Mouse (Mus musculus): ENCODE results near the gene Kctd12. TPM values are rescaled to one million over a fixed set of nuclear protein-coding genes. Genes with fewer than 3 reads are reported as not detected.

Kctd12 gene
- polyA plus RNA-seq, 1 experiment: 36.4 TPM

- WGBS: 92% methylated on average over 2 of the region's 2 CpGs
Observed at GRCm38 (mm10) chr14:102934878-102935277, 47.6 kb downstream of the Kctd12 start.

GRCm38 (mm10) chr14:102930933-102931332 is 51.5 kb downstream of the Kctd12 start:
- Histone ChIP-seq H3K27me3 (ENCODE audit: control insufficient read depth, insufficient read depth, low read length) (no peaks in the 10 kb centered on the region), H3K4me1 (ENCODE audit: control insufficient read depth, insufficient read depth, insufficient read length) (peaks cover 18% of the 10 kb centered on the region), H3K27ac (ENCODE audit: insufficient read depth, low read length) (no peak overlapping the region), H3K36me3 (ENCODE audit: control insufficient read depth, insufficient read depth, low read length) (no peaks in the 10 kb centered on the region), H3K4me3 (ENCODE audit: extremely low read depth, insufficient read depth, insufficient read length) (no peak overlapping the region)
- TF ChIP-seq POLR2A (IDR thresholded peaks at IDR 0.05; ENCODE audit: low read depth, low read length) (no peak), CTCF (IDR thresholded peaks at IDR 0.05; ENCODE audit: extremely low read depth, insufficient read depth, insufficient read length, insufficient replicate concordance) (no peak)
- WGBS: 8% methylated on average over 1 of the region's 1 CpGs
- no peak for DNase-seq (ENCODE audit: low read depth in 1 of 2, low spot score in 2 of 2)

More at GRCm38 (mm10) chr14:102934878-102935277, 47.6 kb downstream of the Kctd12 start:
- H3K27me3 ChIP-seq (ENCODE audit: control insufficient read depth, insufficient read depth, low read length): no peaks in the 10 kb centered on the region
- no peaks in the 10 kb centered on the region for H3K36me3 ChIP-seq (ENCODE audit: control insufficient read depth, insufficient read depth, low read length)
- no peak for TF ChIP-seq CTCF (IDR thresholded peaks at IDR 0.05; ENCODE audit: extremely low read depth, insufficient read depth, insufficient read length, insufficient replicate concordance)
- no peak for TF ChIP-seq POLR2A (IDR thresholded peaks at IDR 0.05; ENCODE audit: low read depth, low read length)
- peaks cover 5% of the 10 kb centered on the region; the same call in 1 of the 2 replicates for H3K4me1 ChIP-seq (ENCODE audit: control insufficient read depth, insufficient read depth, insufficient read length)
- no peak overlapping the region for H3K4me3 ChIP-seq (ENCODE audit: extremely low read depth, insufficient read depth, insufficient read length)
- DNase-seq (ENCODE audit: low read depth in 1 of 2, low spot score in 2 of 2): no peak
- no peak overlapping the region for H3K27ac ChIP-seq (ENCODE audit: insufficient read depth, low read length)

- H3K4me3 ChIP-seq (ENCODE audit: extremely low read depth, insufficient read depth, insufficient read length): no peak overlapping the region
- peaks cover 28% of the 10 kb centered on the region for H3K4me1 ChIP-seq (ENCODE audit: control insufficient read depth, insufficient read depth, insufficient read length)
- 60% methylated on average over 3 of the region's 3 CpGs for WGBS
- no peak for DNase-seq (ENCODE audit: low read depth in 1 of 2, low spot score in 2 of 2)
- H3K36me3 ChIP-seq (ENCODE audit: control insufficient read depth, insufficient read depth, low read length): no peaks in the 10 kb centered on the region
- H3K27ac ChIP-seq (ENCODE audit: insufficient read depth, low read length): no peak overlapping the region
- TF ChIP-seq POLR2A (IDR thresholded peaks at IDR 0.05; ENCODE audit: low read depth, low read length) (no peak), CTCF (IDR thresholded peaks at IDR 0.05; ENCODE audit: extremely low read depth, insufficient read depth, insufficient read length, insufficient replicate concordance) (no peak)
- H3K27me3 ChIP-seq (ENCODE audit: control insufficient read depth, insufficient read depth, low read length): no peaks in the 10 kb centered on the region
Observed at GRCm38 (mm10) chr14:102929545-102929944, 52.9 kb downstream of the Kctd12 start.

- Histone ChIP-seq H3K36me3 (ENCODE audit: control insufficient read depth, insufficient read depth, low read length) (no peaks in the 10 kb centered on the region), H3K27ac (ENCODE audit: insufficient read depth, low read length) (no peak overlapping the region), H3K27me3 (ENCODE audit: control insufficient read depth, insufficient read depth, low read length) (no peaks in the 10 kb centered on the region), H3K4me1 (ENCODE audit: control insufficient read depth, insufficient read depth, insufficient read length) (peaks cover 33% of the 10 kb centered on the region), H3K4me3 (ENCODE audit: extremely low read depth, insufficient read depth, insufficient read length) (no peak overlapping the region)
- no peak for DNase-seq (ENCODE audit: low read depth in 1 of 2, low spot score in 2 of 2)
- WGBS: 76% methylated on average over 5 of the region's 5 CpGs
- TF ChIP-seq CTCF (IDR thresholded peaks at IDR 0.05; ENCODE audit: extremely low read depth, insufficient read depth, insufficient read length, insufficient replicate concordance): no peak
- TF ChIP-seq POLR2A (IDR thresholded peaks at IDR 0.05; ENCODE audit: low read depth, low read length): no peak
Observed at GRCm38 (mm10) chr14:102927847-102928466, 54.5 kb downstream of the Kctd12 start.

Other genes starting within 250 kb of the Kctd12 start
- 0.15 and 0.22 TPM in 2 replicates for gene Acod1, start 64.3 kb upstream of the Kctd12 start, polyA plus RNA-seq (2012; rRNA removed)
- gene Cln5, start 87.6 kb upstream of the Kctd12 start, polyA plus RNA-seq (2012; rRNA removed): 11.9 and 19.7 TPM in 2 replicates
- gene Fbxl3, start 116.9 kb upstream of the Kctd12 start, polyA plus RNA-seq (2012; rRNA removed): 49.5 and 49.7 TPM in 2 replicates

All from spleen, adult 2 months (tissue).